Mouse (Mus musculus) forebrain, embryonic 16.5 days (tissue): ENCODE results near the gene Tnfaip6. TPM values are rescaled to one million over a fixed set of nuclear protein-coding genes. Genes with fewer than 3 reads are reported as not detected.

Experiments
- ATAC-seq: fragments of 200-750 bp; cut with Nextera tagmentation; 2 replicates; pipeline ENCODE4 v1.8.0; 2017; ENCODE audit warnings: mild to moderate bottlenecking, moderate library complexity
- H3K27ac ChIP-seq: fragments of 300-500 bp; sonication (generic); 2 replicates; pipeline ENCODE4 v1.5.1; 2014; ENCODE audit warnings: low read length, control low read depth
- H3K27me3 ChIP-seq: fragments of 300-500 bp; sonication (generic); replicated peaks from 2 replicates; pipeline ENCODE4 v1.6.1; 2014; ENCODE audit warnings: low read length; ENCODE audit not compliant: control insufficient read depth, insufficient read depth
- H3K36me3 ChIP-seq: fragments of 300-500 bp; sonication (generic); 2 replicates; pipeline ENCODE4 v1.6.1; 2014; ENCODE audit not compliant: control insufficient read depth, insufficient read depth
- H3K4me1 ChIP-seq: fragments of 300-500 bp; sonication (generic); replicated peaks from 2 replicates; pipeline ENCODE4 v1.6.1; 2014; ENCODE audit warnings: low read length; ENCODE audit not compliant: control insufficient read depth, insufficient read depth
- H3K4me2 ChIP-seq: fragments of 300-500 bp; sonication (generic); 2 replicates; pipeline ENCODE4 v1.6.1; 2014; ENCODE audit warnings: mild to moderate bottlenecking, low read length, control low read depth
- H3K4me3 ChIP-seq: fragments of 300-500 bp; sonication (generic); replicated peaks from 2 replicates; pipeline ENCODE4 v1.5.1; 2014; ENCODE audit warnings: mild to moderate bottlenecking, low read length, control low read depth
- H3K9ac ChIP-seq: fragments of 300-500 bp; sonication (generic); replicated peaks from 2 replicates; pipeline ENCODE4 v1.6.1; 2014; ENCODE audit warnings: low read depth, low read length, control low read depth
- H3K9me3 ChIP-seq: fragments of 300-500 bp; sonication (generic); 2 replicates; pipeline ENCODE4 v1.6.1; 2016; ENCODE audit warnings: low read length; ENCODE audit not compliant: control insufficient read depth
- WGBS: fragments of 180-500 bp; shearing (Covaris S2); extraction: QIAGEN DNeasy Blood & Tissue Kit; methylation state at CpG from one replicate; pipeline ENCODE4 v1.1.7; 2014; 5-methylcytosine and 5-hydroxymethylcytosine counted together
- polyA plus RNA-seq: library from polyadenylated mRNA; unstranded; fragments of >200 nt; fragmentation: Nextera tagmentation; extraction: Ambion mirVana; gene quantifications from 2 replicates; pipeline ENCODE4 v1.2.1, GENCODE M21; 2015

The Tnfaip6 gene
- polyA plus RNA-seq, 1 experiment from 2014 or later: 4.6 TPM

DNA sequence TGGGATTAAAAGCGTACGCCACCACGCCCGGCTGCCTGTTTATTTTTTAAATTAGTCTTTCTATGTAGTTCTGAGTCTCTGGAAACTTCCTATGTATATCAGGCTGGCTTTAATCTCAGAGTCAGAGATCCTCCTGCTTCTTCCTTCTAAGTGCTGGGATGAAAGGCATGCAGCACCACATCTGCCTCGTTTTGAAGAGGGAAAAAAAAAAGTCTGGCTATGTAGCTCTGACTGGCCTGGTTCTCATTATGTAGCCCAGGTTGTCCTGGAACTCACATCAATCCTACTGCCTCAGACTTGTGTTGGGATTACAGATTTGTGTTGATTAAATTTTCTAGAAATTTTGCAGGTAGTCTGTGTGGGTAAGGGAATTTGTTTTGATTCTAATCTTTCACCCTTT lies 33.0 kb downstream of the Tnfaip6 start:
- Histone ChIP-seq H3K9ac (no peak overlapping the region), H3K9me3 (no peaks in the 10 kb centered on the region), H3K27ac (no peak overlapping the region), H3K36me3 (no peaks in the 10 kb centered on the region), H3K27me3 (no peaks in the 10 kb centered on the region), H3K4me3 (no peak overlapping the region), H3K4me1 (peaks cover 14% of the 10 kb centered on the region), H3K4me2 (no peak overlapping the region)
- WGBS: 94% methylated on average over 5 of the region's 5 CpGs
- ATAC-seq: no peak

DNA sequence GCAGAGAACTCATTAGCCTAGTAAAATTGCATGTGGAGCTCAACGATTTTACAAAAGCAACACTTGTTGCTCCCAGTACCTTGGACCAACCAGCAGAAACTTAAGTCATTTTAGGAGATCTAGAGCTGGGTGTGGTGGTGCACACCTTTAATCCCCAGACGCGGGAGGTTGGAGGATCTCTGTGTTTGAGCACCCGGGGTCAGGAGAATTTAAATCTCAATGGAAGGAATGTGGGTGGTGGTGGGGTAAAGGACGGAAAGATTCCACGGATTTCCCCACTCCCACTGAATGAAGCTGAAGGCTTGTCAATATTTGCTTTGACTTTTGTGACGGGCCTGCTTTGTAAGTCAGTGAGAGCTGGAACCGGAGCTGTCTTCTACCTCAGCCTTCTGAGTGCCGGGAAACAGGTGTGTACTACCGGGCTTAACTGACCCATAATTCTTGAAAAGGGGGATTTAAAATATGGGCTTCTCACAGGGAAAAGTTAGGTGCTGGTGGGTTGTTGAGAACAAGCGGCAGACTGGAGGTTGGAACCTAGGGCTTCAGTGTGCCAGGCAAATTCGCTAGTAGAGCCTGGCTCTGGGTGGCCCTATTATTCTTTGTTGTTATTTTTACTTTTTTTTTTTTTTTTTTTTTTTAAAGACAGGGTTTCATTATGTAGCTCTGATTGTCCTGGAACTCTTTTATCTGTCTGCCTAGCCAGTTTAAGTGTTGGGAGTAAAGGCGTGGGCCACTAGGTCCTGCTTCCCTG lies 33.6 kb downstream of the Tnfaip6 start:
- WGBS: 25% methylated on average over 13 of the region's 13 CpGs
- Histone ChIP-seq H3K9ac (no peak overlapping the region), H3K27ac (no peak overlapping the region), H3K4me2 (peak overlapping the region; percentile 57), H3K4me3 (no peak overlapping the region), H3K9me3 (no peaks in the 10 kb centered on the region), H3K27me3 (no peaks in the 10 kb centered on the region), H3K4me1 (peaks cover 14% of the 10 kb centered on the region), H3K36me3 (peaks cover 2% of the 10 kb centered on the region; the same call in 1 of the 2 replicates)
- no peak for ATAC-seq

- H3K9me3 ChIP-seq: no peaks in the 10 kb centered on the region
- H3K4me3 ChIP-seq: peak overlapping the region; percentile 99
- peak overlapping the region; percentile 58; the same call in 1 of the 2 replicates for H3K27ac ChIP-seq
- under 1% methylated on average over 10 of the region's 10 CpGs for WGBS
- peak overlapping the region; percentile 57 for H3K4me2 ChIP-seq
- H3K4me1 ChIP-seq: peaks cover 14% of the 10 kb centered on the region
- peaks cover 5% of the 10 kb centered on the region; the same call in 1 of the 2 replicates for H3K36me3 ChIP-seq
- peak; percentile 29 for ATAC-seq
- no peaks in the 10 kb centered on the region for H3K27me3 ChIP-seq
- H3K9ac ChIP-seq: peak overlapping the region; percentile 93
These were observed 34.3 kb downstream of the Tnfaip6 start for GRCm38 (mm10) chr2:52072065-52072490.

DNA sequence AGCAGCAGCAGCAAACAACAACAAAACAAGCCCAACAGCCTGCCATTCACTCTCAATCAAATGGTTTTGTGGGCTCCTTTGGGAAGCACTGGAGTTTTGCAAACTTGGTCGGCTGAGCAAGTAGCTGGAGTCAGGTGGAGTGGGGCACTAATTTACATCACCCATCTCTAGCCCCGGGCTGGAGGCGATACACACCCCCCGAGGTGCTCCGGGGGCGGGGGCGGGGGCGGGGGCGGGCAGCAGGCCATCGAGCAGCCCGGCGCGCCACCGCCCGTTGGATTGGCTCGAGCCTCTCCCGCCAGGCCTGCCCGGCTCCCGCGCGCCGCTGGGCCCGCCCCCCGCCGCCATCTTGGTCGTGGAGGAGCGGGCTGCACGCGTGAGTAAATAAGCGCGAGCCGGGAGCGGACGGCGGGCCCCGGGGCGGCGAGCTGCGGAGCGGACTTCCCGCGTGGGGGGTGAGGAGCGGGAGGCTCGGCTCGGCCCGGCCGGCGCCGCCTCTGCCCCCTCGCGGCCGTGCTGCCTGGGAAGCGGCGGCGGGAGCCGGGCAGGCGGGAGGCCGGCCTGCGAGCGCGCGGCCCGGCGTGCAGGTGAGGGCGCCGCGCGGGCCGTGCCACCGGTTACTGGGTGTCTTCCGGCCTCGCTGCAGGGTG lies 34.8 kb downstream of the Tnfaip6 start, which contains the start of gene Rif1:
TSS of gene Rif1 (plus strand) at position 342 of the 650 bp plus-strand sequence.
- Histone ChIP-seq H3K27me3 (no peaks in the 10 kb centered on the region), H3K4me2 (peak within 1 kb of the TSS; percentile 78), H3K36me3 (peaks cover 8% of the 10 kb centered on the region; the same call in 1 of the 2 replicates), H3K4me1 (peaks cover 14% of the 10 kb centered on the region), H3K9ac (peak within 1 kb of the TSS; percentile 93), H3K4me3 (peak within 1 kb of the TSS; percentile 99), H3K9me3 (no peaks in the 10 kb centered on the region), H3K27ac (peak within 1 kb of the TSS; percentile 66)
- WGBS: under 1% methylated on average over 49 of the region's 72 CpGs
- peak; percentile 96 for ATAC-seq

- Histone ChIP-seq H3K9me3 (no peaks in the 10 kb centered on the region), H3K9ac (peak overlapping the region; percentile 93), H3K27ac (peak overlapping the region; percentile 66), H3K27me3 (no peaks in the 10 kb centered on the region), H3K4me2 (peak overlapping the region; percentile 78), H3K4me3 (peak overlapping the region; percentile 99), H3K4me1 (peaks cover 14% of the 10 kb centered on the region), H3K36me3 (peaks cover 8% of the 10 kb centered on the region; the same call in 1 of the 2 replicates)
- under 1% methylated on average over 53 of the region's 56 CpGs for WGBS
- peak; percentile 31 for ATAC-seq
These were observed 35.5 kb downstream of the Tnfaip6 start for GRCm38 (mm10) chr2:52073141-52073904.

- no peak overlapping the region for H3K4me3 ChIP-seq
- no peak overlapping the region for H3K9ac ChIP-seq
- no peak overlapping the region for H3K27ac ChIP-seq
- H3K36me3 ChIP-seq: peaks cover 18% of the 10 kb centered on the region
- peaks cover 4% of the 10 kb centered on the region for H3K4me1 ChIP-seq
- H3K4me2 ChIP-seq: no peak overlapping the region
- ATAC-seq: no peak
- no peaks in the 10 kb centered on the region for H3K27me3 ChIP-seq
- no peaks in the 10 kb centered on the region for H3K9me3 ChIP-seq
- WGBS: 88% methylated on average over 2 of the region's 2 CpGs
These were observed 40.9 kb downstream of the Tnfaip6 start for GRCm38 (mm10) chr2:52078666-52079065.

GRCm38 (mm10) chr2:52084013-52084412 lies 46.2 kb downstream of the Tnfaip6 start:
- H3K36me3 ChIP-seq: peaks cover 18% of the 10 kb centered on the region

DNA sequence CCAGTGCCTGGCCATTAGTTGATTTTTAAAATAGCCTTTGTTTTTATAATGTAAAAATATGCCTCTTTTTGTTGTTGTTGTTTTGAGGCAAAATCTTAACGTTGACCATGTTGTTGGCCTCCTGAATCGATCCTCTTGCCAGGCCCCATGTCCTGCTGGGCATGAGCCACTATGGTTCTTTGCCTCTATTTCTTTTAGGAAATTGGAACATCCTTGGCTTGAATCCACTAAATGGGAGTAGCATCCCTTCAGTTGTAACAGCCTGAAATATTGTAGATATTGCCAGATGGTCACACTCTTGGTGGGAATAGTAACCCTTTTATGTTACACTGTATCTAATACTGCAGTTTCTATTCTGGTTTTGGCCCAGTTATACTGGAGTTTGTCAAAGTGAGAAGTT lies 46.8 kb downstream of the Tnfaip6 start:
- 72% methylated on average over 2 of the region's 2 CpGs for WGBS
- Histone ChIP-seq H3K36me3 (peaks cover 22% of the 10 kb centered on the region), H3K27ac (no peak overlapping the region)

More at GRCm38 (mm10) chr2:52084013-52084412, 46.2 kb downstream of the Tnfaip6 start:
- ATAC-seq: no peak
- H3K4me2 ChIP-seq: no peak overlapping the region
- H3K27me3 ChIP-seq: no peaks in the 10 kb centered on the region
- H3K4me3 ChIP-seq: no peak overlapping the region
- no peaks in the 10 kb centered on the region for H3K4me1 ChIP-seq
- H3K27ac ChIP-seq: no peak overlapping the region
- no peaks in the 10 kb centered on the region for H3K9me3 ChIP-seq
- no peak overlapping the region for H3K9ac ChIP-seq
- WGBS: 93% methylated on average over 3 of the region's 3 CpGs

More for the DNA sequence above, 46.8 kb downstream of the Tnfaip6 start:
- no peaks in the 10 kb centered on the region for H3K4me1 ChIP-seq
- H3K9me3 ChIP-seq: no peaks in the 10 kb centered on the region
- no peak overlapping the region for H3K4me2 ChIP-seq
- no peak overlapping the region for H3K9ac ChIP-seq
- no peak overlapping the region for H3K4me3 ChIP-seq
- ATAC-seq: no peak
- H3K27me3 ChIP-seq: no peaks in the 10 kb centered on the region
